In genomic region chr2:166252107-166252506, GRCm38 (mm10) we compare ENCODE assay signal across 9 mouse cellular contexts.
"Had no signal": no experiment of that assay in that cellular context is flagged by ENCODE, and none has a peak within 500 bp of the region (broad histone marks: within the 10 kb centered on the region; RNA-seq: fewer than 3 reads in every experiment).

No protein-coding gene starts in this region.

- H3K4me3 ChIP-seq: layer of hippocampus, adult 2 months; limb, embryonic 13.5 days; midbrain, embryonic 12.5 days; myocyte; neural tube, embryonic 15.5 days had no signal

- H3K9me3 ChIP-seq: limb, embryonic 13.5 days; midbrain, embryonic 12.5 days; neural tube, embryonic 15.5 days had no signal

- H3K27me3 ChIP-seq: limb, embryonic 13.5 days; neural tube, embryonic 15.5 days had no signal

- DNase-seq: thymus, adult 18-20 months; thymus, postnatal 25 days had no signal

- H3K9ac ChIP-seq: limb, embryonic 13.5 days; liver, embryonic 14.5 days; midbrain, embryonic 12.5 days; neural tube, embryonic 15.5 days had no signal

- H3K36me3 ChIP-seq: limb, embryonic 13.5 days; midbrain, embryonic 12.5 days; neural tube, embryonic 15.5 days had no signal

- H3K27ac ChIP-seq: kidney, postnatal 0 days; layer of hippocampus, adult 2 months; limb, embryonic 13.5 days; liver, embryonic 14.5 days; midbrain, embryonic 12.5 days; neural tube, embryonic 15.5 days had no signal

- H3K4me2 ChIP-seq: limb, embryonic 13.5 days; midbrain, embryonic 12.5 days; neural tube, embryonic 15.5 days had no signal
